Mouse (Mus musculus): ENCODE data around the gene Smoc2. TPM values are rescaled to one million over a fixed set of nuclear protein-coding genes. Genes with fewer than 3 reads are reported as not detected.

Gene Smoc2
- polyA plus RNA-seq (2017; shearing (Covaris generic)) = not detected

DNA sequence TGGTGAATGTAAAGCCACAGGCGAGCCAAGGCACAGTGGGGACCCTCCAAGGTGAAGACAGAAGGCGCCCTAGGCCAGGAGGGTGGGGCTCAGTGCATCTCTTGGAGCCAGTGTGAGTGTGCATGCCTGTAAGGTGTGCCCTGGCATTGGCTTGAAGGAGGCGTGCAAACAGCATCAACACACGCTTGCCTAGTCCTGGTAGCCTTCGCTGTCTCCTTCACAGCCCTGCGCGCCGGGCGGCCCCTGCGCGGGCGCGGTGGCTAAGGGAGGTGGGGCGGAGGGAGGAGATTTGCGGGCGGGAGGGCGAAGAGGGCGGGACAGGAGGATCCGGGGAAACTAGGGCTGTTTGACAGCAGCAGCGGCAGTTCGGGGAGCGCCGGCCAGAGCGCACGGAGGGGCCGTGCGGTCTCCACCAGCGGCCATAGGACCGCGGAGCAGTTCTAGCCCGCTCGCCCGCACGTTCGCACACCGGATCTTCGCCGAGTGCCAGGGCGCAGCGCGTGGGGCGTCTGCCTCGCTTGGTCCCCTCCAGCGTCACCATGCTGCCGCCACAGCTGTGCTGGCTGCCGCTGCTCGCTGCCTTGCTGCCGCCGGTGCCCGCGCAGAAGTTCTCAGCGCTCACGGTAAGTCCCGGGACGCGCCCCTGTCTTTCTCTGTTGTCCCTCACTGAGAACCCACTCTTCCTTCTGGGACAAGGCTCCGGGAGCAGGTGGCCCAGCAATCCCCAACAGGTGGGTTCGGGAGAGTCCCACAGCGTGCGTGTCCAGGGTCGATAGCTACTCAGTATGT, at the start of gene Smoc2:
Gene Smoc2, plus strand, starts transcription at position 330 of the 789 bp plus-strand sequence.
- ATAC-seq = no peak

DNA sequence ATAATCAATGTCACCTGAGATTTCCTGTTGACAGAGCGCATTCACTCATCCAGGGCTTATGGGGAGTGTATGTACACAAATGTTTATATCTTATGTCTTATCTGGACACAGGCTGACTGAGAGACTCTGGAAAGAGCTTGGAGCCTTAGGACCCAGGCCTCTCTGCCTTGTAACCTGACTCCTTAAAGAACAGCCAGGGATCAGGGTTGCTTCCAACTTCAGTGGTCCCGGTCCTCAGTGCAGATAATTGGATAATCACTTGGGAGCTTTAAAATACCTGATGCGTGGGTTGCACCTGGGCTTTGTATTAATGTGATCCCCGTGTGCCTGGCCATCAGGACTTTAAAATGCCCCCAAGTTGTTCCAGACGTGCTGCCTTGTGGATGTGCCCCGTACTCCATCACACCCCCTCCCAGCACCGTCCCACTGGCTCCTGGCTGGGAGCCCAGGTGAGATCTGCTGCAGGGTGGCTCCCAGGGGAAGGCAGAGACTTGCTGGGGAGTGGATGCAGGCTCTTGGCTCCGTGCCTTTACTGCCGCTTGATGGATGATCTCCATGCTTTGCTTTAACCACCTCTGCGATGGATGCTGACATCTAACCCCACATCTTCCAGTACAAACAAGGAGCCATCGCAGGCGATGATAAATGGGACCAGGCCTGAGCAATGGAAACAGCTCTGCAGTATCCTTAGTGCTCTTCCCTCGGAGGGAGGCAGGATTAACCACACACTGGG, 48.4 kb upstream of the Smoc2 start:
- ATAC-seq = no peak

DNA sequence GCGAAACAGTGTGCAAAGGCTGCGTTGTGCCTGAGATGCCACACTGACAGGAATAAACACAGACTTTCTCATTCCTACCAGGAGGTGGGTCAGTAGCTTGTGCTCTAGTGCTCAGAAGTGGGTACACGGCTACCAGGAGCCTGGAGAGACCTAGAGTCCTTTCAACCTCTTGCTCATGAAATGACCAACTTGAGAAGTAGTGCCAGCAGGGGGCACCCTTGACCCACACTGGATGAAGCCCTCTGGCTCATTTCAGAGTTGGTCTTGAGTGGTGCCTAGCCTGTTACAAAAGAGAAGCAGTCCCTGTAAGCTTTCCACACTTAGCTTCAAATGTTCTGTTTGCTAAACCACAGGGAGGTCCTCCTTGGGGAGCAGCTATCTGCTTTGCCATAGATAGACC, 46.7 kb upstream of the Smoc2 start:
- no peak for ATAC-seq

DNA sequence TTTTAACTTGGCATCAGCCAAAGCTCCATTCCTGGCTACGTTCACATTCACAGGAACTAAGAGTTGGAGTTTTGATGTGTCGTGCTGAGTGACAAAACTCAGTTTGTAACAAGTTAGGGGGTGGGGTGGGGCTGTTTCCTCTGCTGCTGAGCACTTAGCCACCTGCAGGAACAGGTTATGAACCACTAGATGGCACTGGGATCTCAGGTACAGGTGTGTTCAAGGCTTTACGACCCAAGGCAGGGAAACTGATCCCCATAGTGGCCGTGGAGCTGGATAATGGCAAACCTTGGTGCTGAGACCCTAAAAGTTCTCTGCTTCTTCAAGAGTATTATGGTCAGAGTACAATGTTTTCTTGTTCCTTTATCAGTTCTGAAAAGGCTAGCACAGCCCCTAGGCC, 45.6 kb upstream of the Smoc2 start:
- no peak for ATAC-seq

DNA sequence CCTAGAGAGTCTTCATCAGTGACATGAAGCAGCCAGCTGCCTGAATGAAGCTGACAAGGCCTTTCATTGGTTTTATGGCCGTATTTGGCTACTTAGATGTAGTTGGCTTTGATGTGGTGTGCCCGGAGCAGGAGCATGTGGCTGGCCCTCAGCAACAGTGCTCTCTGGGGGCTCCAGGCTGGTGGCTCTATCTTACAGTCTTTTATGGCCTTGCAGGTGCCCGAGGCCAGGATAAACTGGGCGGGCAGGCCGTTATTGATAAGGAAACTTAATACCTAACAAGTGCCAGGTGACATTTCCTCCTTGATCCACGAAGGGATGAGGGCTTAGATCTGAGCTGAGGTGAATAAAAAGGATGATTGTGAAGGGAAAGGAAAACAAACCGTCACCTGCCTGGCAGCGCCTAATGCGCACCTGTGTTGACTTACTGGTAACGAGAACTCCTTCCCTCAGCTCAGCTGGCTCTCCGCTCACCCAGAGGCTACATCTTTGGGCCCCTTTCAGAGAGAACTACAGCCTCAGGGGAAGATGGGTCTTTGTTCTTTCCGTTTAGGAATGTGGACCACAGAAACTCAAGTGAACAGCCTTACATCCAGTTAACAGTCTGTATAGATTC, 44.4 kb upstream of the Smoc2 start:
- no peak for ATAC-seq

DNA sequence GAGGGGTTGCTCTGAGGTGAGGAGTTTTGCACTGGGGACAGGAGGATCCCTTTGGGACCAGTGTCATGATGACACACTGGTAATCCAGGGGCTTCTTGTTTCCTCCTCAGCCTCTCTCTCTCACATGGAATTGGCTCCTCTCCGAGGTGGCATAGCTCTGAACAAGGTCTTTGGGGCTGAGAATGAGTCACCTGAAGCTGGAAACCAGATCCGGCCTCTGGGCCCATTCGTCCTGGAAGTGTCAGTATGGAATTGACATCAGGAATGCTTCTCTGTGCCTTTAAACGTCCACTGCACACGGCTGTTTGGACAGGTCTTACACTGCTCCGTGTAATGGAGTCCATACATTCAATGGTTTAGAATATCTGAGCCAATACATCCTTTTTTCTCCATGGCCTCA, 42.2 kb upstream of the Smoc2 start:
- ATAC-seq = no peak

DNA sequence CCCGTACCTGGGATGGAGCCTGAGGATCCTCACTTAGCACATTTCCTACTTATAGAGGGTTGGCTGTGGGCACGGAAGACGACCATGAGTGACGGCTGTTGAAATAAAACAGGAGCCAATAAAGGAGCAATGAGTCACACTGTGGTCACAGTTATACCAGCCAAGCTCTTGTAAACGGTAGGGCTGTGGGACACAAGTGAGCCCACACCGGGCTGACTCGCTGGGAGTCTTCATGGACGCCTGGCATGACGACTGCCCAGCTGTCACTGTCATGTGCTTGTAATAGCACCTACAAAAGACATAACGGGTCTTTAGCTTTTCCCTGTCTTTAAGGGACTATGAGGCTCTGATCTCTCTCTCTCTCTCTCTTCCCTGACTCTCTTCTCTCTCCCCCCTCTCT, 39.3 kb upstream of the Smoc2 start:
- no peak for ATAC-seq

DNA sequence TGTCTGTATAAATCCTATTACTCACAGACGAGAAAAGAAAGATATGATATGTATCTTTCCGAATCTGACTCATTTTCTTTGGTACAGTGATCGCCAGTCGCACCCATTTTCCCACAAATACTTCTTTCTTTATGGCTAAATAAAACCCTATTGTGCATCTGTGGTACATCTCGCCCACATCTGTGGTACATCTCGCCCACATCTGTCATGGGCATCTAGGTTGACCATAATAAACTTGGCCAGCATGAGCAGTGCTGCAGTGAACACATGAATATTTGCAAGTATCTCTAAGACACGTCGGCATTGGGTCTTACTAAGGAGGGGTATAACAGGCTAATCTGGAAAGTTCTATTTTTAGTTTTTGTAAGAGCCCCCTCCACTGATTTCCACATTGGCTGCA, 36.7 kb upstream of the Smoc2 start:
- no peak for ATAC-seq

DNA sequence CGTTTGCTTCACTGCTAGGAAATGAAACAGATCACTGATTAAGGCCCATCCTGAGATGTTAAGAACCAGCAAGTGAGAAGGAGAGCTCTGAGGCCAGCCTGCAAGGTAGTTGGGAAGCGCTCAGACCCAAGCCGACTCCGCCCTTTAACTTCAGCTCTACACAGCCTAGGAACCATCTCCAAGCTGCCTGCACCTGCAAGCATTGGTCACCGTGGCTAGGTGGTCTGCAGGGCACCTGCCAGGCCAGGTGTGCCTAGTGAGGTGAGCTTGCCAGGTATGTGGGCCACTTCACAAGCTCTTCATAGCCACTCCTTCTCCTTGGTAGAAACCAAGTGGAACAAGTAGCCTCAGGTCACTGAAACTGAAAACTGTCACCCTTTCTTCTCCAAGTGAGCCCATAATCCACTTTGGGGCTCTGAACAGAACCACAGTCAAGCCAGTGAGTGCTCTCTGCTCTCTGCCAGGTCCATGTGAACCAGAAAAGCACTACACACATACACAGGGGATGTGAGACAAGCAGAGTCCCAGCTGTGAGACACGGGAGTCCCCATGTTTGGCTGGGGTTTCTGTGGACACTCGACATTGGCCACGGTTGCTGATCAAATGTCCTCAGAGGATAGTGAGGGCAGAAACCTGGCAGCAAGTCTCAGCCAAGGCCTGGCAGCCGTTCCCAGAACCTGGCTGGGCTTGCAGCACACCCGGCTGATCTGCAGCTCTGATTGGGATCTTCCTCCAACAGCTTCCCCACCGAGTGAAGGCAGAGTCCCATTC, 34.9 kb upstream of the Smoc2 start:
- no peak for ATAC-seq

DNA sequence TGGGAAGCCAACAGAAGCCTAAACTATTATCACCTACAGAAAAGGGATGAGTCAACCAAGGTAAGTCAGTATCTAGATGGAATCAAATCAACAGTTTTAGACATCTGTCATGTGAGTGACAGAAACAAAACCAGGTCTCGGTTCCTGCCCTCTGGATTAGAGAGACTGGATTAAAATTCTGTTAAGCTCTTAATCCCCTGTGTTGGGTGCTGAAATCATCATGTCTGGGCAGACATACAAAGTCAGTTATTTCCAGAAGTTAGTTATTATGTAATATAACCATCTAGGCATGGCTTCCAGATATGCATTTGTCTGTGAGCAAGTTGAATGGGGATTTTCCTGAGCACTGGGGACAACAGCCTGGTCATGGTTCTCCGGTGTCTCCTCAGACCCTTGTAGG, 33.0 kb upstream of the Smoc2 start:
- no peak for ATAC-seq

DNA sequence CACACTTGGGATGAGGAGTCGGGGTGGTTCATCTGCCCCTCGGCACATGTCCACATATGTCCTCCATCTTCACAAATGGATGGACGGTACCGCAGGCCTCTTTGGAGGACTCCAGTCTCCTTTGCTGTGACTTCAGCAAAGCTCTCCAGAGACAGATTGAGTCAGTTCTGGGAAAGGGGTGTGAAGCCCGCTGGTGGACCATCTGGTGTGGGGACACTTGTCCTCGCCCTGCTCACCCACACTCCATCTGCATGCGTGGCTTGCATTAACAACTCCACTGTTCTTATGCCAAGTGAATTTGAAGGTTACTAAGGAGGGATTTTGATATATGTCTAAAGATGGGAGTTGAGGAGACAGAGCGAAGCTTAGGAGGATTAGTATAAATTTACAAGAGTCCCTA, 31.4 kb upstream of the Smoc2 start:
- ATAC-seq = no peak

DNA sequence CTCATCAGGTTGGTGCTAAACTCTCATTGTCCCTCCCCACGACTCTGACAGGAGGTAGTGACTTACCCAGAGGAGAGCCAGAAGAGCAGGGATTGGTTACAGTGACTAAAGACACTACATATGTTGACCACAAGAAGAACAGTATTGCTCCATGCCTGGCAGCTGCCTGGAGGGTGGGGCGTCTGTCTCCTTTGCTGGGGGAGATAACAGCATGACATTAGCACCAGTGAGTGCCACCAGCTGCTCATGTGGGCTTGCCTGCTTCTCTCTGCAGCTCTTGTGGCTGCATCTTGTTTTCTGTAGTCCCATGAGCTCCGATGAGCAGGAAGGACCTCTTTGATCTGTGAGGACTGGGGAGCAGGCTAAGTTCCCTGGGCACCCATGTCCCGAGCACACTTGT, 29.7 kb upstream of the Smoc2 start:
- no peak for ATAC-seq

DNA sequence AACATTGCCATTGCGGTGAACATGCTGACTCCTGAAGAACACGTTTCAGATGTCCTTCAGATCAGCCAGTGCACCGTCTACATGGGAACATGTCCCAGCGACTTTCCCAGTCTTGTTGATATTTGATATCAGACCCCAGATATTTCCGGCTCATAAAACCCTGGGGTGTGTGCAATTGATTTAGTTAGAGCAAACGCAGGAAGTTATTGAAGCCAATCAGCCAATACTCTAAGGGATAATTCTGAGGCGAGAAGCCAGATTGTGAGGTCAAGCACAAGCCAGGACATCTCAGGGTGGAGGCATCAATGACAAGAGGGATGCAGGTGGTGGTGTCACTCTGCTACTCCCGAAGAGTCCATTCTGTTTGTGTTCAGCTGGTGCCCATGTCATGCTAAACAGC, 28.9 kb upstream of the Smoc2 start:
- no peak for ATAC-seq

DNA sequence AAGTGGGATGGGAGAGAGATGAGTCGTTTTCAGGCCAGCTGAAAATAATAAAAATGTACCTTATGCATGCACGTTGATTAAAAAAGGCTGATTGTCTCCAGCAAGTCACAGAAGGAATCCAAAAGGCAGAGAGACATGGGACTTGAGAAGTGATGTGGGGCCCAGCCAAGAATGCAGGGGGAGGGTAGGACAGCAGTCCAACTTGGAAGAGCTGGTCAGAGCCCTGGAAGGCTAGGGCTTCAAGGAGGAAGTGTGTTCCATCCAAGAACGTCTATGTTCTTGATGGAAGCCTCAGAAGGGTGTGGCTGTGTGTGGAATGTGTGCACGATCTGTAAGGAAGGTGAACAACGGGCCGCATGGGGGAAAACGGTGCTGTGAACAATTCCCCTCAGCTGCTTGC, 26.9 kb upstream of the Smoc2 start:
- no peak for ATAC-seq

DNA sequence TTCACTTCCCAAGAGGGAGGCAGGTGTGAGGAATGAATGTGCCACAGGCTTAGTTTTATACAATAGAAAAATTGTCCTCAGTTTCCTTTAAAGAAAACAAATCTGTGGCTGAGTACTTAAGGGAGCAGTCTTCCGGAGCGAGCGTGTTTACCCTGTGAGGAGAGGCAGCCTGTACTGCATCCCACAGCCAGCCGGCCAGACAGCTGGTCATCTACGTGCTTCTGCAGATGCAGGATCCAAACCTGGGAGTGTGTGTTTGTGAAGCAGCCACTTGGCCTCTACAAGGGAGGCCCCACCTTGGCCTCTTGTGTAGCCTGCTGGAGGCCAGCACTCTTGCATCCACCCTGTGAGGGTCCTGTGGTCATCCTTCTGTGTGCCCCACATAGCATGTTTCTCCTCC, 24.7 kb upstream of the Smoc2 start:
- ATAC-seq = no peak

DNA sequence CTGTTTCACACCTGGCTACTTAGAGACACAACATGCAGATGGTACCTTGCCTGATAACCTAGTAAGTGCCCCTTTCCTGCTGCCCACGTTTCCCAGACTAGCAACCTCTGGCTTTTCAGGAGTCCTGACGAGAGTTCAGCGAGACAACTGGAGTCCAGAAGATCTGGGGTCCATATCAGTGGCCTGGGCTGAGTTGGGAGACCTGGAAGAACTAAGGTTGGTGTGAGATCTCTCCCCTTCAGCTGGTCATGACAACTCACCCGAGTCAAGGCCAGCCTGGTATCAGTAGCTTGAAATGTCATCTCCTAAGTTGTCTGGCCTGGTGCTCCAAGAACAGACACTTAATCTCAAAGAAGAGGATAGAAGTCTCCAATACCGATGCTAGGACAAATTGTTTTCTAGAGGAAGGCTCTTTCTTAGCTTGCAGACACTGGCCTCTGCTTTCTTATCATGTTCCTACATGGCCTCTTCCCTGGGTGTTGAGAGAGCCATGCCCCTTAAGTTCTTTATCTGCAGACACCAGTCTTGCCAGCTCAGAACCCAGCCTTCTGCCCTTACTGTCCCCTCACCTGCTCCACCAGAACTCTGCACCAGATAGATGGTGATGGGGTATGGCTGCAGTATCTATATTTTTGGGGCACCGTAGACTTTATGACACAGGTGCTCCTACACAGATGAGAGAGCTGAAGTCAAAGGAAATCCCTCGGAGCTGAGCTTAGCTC, 21.3 kb upstream of the Smoc2 start:
- ATAC-seq = no peak

DNA sequence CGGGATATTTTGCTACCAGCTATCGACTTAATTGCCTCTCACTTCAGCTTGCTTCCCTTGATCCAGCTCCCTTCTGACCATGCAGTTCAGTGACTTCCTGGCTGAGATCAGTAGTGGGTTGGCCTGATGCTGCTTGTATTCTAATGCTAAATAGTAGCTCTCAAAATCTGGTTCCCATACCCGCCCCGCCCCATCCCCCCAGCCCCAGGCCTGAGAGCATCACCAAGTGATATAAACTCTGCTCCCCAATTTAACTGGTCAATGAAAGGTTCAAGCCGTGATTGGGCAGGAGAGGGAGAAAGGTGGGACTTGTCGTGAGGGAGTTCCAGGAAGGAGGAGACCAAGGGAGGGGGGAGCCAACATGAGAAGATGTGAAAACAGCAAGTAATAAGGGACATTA, 20.4 kb upstream of the Smoc2 start:
- no peak for ATAC-seq

DNA sequence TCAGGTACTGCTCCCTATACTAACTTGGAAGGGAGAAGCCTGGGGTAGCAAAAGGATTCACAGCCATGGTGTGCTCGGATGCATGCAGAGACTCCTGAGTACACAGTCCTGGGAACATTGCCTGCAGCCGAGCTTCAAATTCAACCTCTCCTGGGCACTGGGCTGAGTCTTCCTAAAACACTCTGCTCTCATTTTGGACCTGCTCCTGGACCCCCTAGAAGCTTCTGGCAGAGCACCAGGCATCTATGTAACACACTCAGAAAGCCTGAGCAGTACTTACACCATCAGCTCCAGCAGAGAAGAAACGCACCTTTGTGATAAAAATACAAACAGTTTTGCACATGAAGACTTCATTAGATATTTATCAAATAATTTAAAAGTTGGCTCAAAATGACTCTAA, 18.3 kb upstream of the Smoc2 start:
- no peak for ATAC-seq

DNA sequence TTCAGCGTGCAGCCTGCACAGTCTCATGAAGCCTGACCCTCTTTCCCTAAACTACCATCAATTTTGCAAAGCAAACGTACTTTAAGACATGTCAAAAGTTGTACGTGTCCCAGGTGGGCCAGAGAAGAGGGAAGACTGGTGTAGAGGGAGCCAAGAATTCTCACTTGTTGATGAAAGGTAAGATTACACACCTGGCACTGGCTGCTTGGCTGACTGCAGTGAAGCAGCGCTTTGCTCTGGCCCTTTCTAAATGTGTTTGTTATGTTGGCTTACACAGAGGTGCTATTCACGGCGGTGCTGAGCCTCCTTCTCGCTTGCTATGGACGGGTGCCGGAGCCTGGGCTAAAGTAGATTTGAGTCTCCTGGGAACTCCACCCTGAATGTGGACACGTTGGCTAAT, 17.1 kb upstream of the Smoc2 start:
- no peak for ATAC-seq

DNA sequence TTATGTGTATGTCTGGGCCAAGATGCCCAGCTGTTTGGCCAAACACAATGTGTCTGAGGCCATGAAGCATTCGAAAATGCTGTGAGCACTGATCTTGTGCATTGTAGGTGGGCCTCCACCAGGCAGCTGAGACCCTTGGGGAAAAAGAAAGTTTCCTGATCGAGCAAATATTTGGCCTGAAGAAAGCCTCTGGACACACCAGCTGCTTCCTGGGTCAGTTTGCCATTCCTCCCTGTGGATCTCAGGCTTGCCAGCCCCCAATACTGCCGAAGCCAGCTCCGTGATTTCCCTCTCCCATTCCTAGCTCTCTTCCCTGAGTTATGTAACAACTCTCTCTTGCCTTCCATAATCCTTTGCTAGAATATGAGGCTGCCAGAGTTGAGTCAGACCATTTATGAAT, 11.3 kb upstream of the Smoc2 start:
- ATAC-seq = no peak

DNA sequence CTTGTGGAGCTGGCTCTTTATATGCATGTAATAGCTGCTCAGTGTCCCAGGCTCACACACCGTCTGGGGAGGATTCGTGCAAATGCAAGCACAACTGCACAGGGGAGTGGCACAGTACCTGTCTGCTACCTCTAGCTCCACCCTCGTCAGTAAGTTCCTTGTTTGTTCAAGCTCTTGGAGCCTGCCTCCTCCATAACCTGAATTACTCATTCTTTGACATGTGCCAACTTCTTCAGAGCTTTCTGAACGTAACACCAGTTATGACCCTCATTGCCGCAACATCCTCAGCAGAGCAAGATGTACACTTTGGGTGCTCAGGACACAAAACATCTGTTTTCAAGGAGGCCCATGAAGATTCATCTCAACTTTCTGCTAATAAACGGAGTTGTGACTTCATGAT, 5.9 kb upstream of the Smoc2 start:
- ATAC-seq = no peak

DNA sequence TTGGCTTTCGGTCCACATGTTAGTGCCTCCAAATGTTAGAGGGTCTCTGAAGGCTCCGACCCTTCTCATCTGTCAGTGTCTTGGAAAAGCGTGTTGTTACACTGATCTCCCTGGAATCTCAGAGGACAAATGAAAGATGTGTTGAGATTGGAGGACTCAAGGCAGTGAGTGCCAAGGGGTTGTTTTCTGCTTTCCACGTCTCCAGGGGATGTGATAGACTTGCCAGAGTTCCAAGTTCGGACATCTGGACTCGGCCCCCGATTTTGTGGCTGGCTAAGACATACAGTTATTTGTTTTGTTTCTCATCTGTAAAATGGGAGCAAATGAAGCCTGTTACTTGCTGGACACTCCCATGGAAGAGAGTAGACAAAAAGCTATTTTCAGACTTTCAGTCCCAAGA, 2.0 kb upstream of the Smoc2 start:
- ATAC-seq = no peak

DNA sequence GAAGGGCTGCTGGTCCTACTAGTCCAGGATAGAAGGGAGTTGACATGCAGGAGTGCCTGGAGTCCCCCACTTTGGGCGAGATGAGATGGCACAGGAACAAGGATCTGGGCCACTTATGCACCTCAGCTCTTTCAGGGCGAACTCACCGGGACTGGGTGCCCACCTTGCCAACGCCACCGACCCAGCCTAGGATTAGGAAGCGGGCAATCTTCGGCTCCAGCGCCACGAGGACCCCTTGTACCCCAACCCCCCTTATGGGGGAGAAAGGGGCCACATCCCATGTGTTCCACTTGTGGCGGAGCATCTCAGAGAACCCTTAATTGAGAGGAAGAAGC, 627 bp downstream of the Smoc2 start:
- ATAC-seq = no peak
